In genomic region chr11:67176376-67176775, GRCm38 (mm10) we compare ENCODE assay signal across 25 mouse cellular contexts. TPM values are rescaled to one million over a fixed set of nuclear protein-coding genes. Genes with fewer than 3 reads are reported as not detected.
"Had no signal": no experiment of that assay in that cellular context is flagged by ENCODE, and none has a peak within 500 bp of the region (broad histone marks: within the 10 kb centered on the region; RNA-seq: fewer than 3 reads in every experiment).

No protein-coding gene starts in this region.

- H3K27me3 ChIP-seq: midbrain, embryonic 12.5 days; midbrain, embryonic 15.5 days; neural tube, embryonic 13.5 days; neural tube, embryonic 15.5 days; stomach, embryonic 15.5 days had no signal

- ATAC-seq: midbrain, embryonic 15.5 days had no signal

- H3K27ac ChIP-seq: midbrain, embryonic 10.5 days; midbrain, embryonic 12.5 days; midbrain, embryonic 15.5 days; neural tube, embryonic 13.5 days; neural tube, embryonic 15.5 days; stomach, embryonic 15.5 days; stomach, postnatal 0 days had no signal

- H3K4me1 ChIP-seq: midbrain, embryonic 10.5 days; midbrain, embryonic 12.5 days; midbrain, embryonic 15.5 days; neural tube, embryonic 13.5 days; neural tube, embryonic 15.5 days; stomach, embryonic 15.5 days had no signal

- H3K36me3 ChIP-seq: midbrain, embryonic 10.5 days; midbrain, embryonic 12.5 days; midbrain, embryonic 15.5 days; neural tube, embryonic 13.5 days; neural tube, embryonic 15.5 days; stomach, embryonic 15.5 days had no signal

- DNase-seq: lung, adult 18-20 months; lung, embryonic 14.5 days; lung, postnatal 10 days; lung, postnatal 4 days; retina, postnatal 1 day; right cerebral cortex, adult 18-20 months; right cerebral cortex, postnatal 25 days; right cerebral cortex, postnatal 4 days; spleen, adult 18-20 months; thymus, adult 2 months; thymus, postnatal 25 days; thymus, postnatal 4 days had no signal

- H3K9me3 ChIP-seq: midbrain, embryonic 10.5 days; midbrain, embryonic 12.5 days; midbrain, embryonic 15.5 days; neural tube, embryonic 13.5 days; neural tube, embryonic 15.5 days; stomach, embryonic 15.5 days had no signal

- H3K4me3 ChIP-seq: midbrain, embryonic 10.5 days; midbrain, embryonic 12.5 days; midbrain, embryonic 15.5 days; myocyte; neural tube, embryonic 13.5 days; neural tube, embryonic 15.5 days; stomach, embryonic 15.5 days had no signal

- H3K9ac ChIP-seq: lung, embryonic 14.5 days; midbrain, embryonic 12.5 days; midbrain, embryonic 15.5 days; neural tube, embryonic 13.5 days; neural tube, embryonic 15.5 days; stomach, embryonic 15.5 days had no signal

- H3K4me2 ChIP-seq: lung, embryonic 14.5 days; midbrain, embryonic 12.5 days; midbrain, embryonic 15.5 days; neural tube, embryonic 13.5 days; neural tube, embryonic 15.5 days; stomach, embryonic 15.5 days had no signal

RNA-seq across cellular contexts. Expression of gene Myh2, which starts 5.5 kb away (rescaled TPM):
- total RNA-seq: megakaryocyte, adult 5-6 weeks; megakaryocyte-erythroid progenitor cell, adult 5-6 weeks had no signal
- polyA plus RNA-seq: lung, embryonic 14.5 days; lung, embryonic 16.5 days; neural tube, embryonic 13.5 days; small intestine, adult 2 months; stomach, embryonic 15.5 days; testis, adult 2 months had no signal

RNA-seq across cellular contexts. Expression of gene Myh1, which starts 23.5 kb away (rescaled TPM):
- total RNA-seq: megakaryocyte, adult 5-6 weeks; megakaryocyte-erythroid progenitor cell, adult 5-6 weeks had no signal
- polyA plus RNA-seq: lung, embryonic 14.5 days; lung, embryonic 16.5 days; midbrain, embryonic 10.5 days; midbrain, embryonic 12.5 days; small intestine, adult 2 months had no signal
